Mouse (Mus musculus) liver, embryonic 15.5 days (tissue): ENCODE data around the gene Ubl5. TPM values are rescaled to one million over a fixed set of nuclear protein-coding genes. Genes with fewer than 3 reads are reported as not detected.
"Not testable (repeated sequence)": the region's sequence is repeated elsewhere in the genome, so short reads cannot be mapped to it uniquely, and the experiment has no call there.

ENCODE experiments used
- ATAC-seq: fragments of 200-750 bp; cut with Nextera tagmentation; 2 replicates; pipeline ENCODE4 v1.8.0; 2017; ENCODE audit warnings: moderate number of reproducible peaks, mild to moderate bottlenecking, moderate library complexity; ENCODE audit not compliant: insufficient read depth
- H3K27ac ChIP-seq: fragments of 300-500 bp; sonication (generic); replicated peaks from 2 replicates; pipeline ENCODE4 v1.5.1; 2015; ENCODE audit warnings: mild to moderate bottlenecking, inconsistent platforms
- H3K27me3 ChIP-seq: fragments of 300-500 bp; sonication (generic); 2 replicates; pipeline ENCODE4 v1.6.1; 2015; ENCODE audit warnings: mild to moderate bottlenecking, inconsistent platforms
- H3K36me3 ChIP-seq: fragments of 300-500 bp; sonication (generic); replicated peaks from 2 replicates; pipeline ENCODE4 v1.6.1; 2015; ENCODE audit warnings: moderate library complexity, mild to moderate bottlenecking, inconsistent platforms
- H3K4me1 ChIP-seq: fragments of 300-500 bp; sonication (generic); replicated peaks from 2 replicates; pipeline ENCODE4 v1.6.1; 2015; ENCODE audit warnings: inconsistent platforms
- H3K4me2 ChIP-seq: fragments of 300-500 bp; sonication (generic); 2 replicates; pipeline ENCODE4 v1.6.1; 2015; ENCODE audit warnings: moderate library complexity, mild to moderate bottlenecking, inconsistent platforms
- H3K4me3 ChIP-seq: fragments of 300-500 bp; sonication (generic); replicated peaks from 2 replicates; pipeline ENCODE4 v1.5.1; 2015; ENCODE audit warnings: mild to moderate bottlenecking, inconsistent platforms
- H3K9ac ChIP-seq: fragments of 300-500 bp; sonication (generic); 2 replicates; pipeline ENCODE4 v1.6.1; 2015; ENCODE audit warnings: moderate library complexity, mild to moderate bottlenecking, inconsistent platforms
- H3K9me3 ChIP-seq: fragments of 300-500 bp; sonication (generic); replicated peaks from 2 replicates; pipeline ENCODE4 v1.6.1; 2016; ENCODE audit warnings: inconsistent platforms
- WGBS: fragments of 180-500 bp; shearing (Covaris S2); methylation state at CpG from one replicate; pipeline ENCODE4 v1.1.7; 2015; ENCODE audit warnings: mixed read lengths; ENCODE audit not compliant: insufficient replicate concordance; 5-methylcytosine and 5-hydroxymethylcytosine counted together
- polyA plus RNA-seq: library from polyadenylated mRNA; unstranded; fragments of >200 nt; fragmentation: Nextera tagmentation; extraction: Ambion mirVana; gene quantifications from 2 replicates; pipeline ENCODE4 v1.2.1, GENCODE M21; 2015

Ubl5 gene
- 181 and 228 TPM in 2 replicates for polyA plus RNA-seq

- no peaks in the 10 kb centered on the region for H3K27me3 ChIP-seq
- peak within 1 kb of the TSS; percentile 77 for H3K4me3 ChIP-seq
- no peaks in the 10 kb centered on the region for H3K9me3 ChIP-seq
- H3K27ac ChIP-seq, result peak within 1 kb of the TSS; percentile 87
- H3K4me2 ChIP-seq, result peak within 1 kb of the TSS; percentile 98
- peak within 1 kb of the TSS; percentile 76 for H3K9ac ChIP-seq
- ATAC-seq, result peak; percentile 67
- 1% methylated on average over 51 of the region's 51 CpGs for WGBS
- H3K4me1 ChIP-seq, result peaks cover 54% of the 10 kb centered on the region
- H3K36me3 ChIP-seq, result peaks cover 33% of the 10 kb centered on the region
Measured at GRCm38 (mm10) chr9:20642101-20642895, at the start of gene Ubl5. Gene Ubl5, plus strand, starts transcription at chr9:20642878.

GRCm38 (mm10) chr9:20601270-20601669 lies 41.4 kb upstream of the Ubl5 start:
- no peaks in the 10 kb centered on the region for H3K36me3 ChIP-seq
- no peak overlapping the region for H3K27ac ChIP-seq
- H3K4me3 ChIP-seq, result no peak overlapping the region
- no peak for ATAC-seq
- H3K4me1 ChIP-seq, result no peaks in the 10 kb centered on the region
- H3K4me2 ChIP-seq, result no peak overlapping the region
- no peaks in the 10 kb centered on the region for H3K9me3 ChIP-seq
- WGBS, result 51% methylated on average over 6 of the region's 6 CpGs
- H3K27me3 ChIP-seq, result no peaks in the 10 kb centered on the region
- H3K9ac ChIP-seq, result no peak overlapping the region

- Histone ChIP-seq H3K4me3 (no peak overlapping the region; the same call in 1 of the 2 replicates), H3K9me3 (no peaks in the 10 kb centered on the region), H3K27me3 (no peaks in the 10 kb centered on the region), H3K27ac (no peak overlapping the region), H3K9ac (no peak overlapping the region), H3K36me3 (0 out of 2 replicates have a peak, but pooled peaks cover 4% of the 10 kb centered on the region), H3K4me1 (peaks cover 7% of the 10 kb centered on the region), H3K4me2 (no peak overlapping the region)
- ATAC-seq, result no peak
- 74% methylated on average over 1 of the region's 1 CpGs for WGBS
Measured at GRCm38 (mm10) chr9:20606269-20606668, 36.4 kb upstream of the Ubl5 start.

- Histone ChIP-seq H3K4me3 (peak overlapping the region; percentile 92), H3K36me3 (0 out of 2 replicates have a peak, but pooled peaks cover 4% of the 10 kb centered on the region), H3K9ac (peak overlapping the region; percentile 81), H3K9me3 (no peaks in the 10 kb centered on the region), H3K27me3 (no peaks in the 10 kb centered on the region), H3K4me2 (peak overlapping the region; percentile 86), H3K27ac (peak overlapping the region; percentile 91), H3K4me1 (peaks cover 7% of the 10 kb centered on the region)
- WGBS, result under 1% methylated on average over 57 of the region's 57 CpGs
- ATAC-seq, result peak; percentile 88
Measured at GRCm38 (mm10) chr9:20607100-20607974, 35.3 kb upstream of the Ubl5 start.

GRCm38 (mm10) chr9:20609831-20610464 lies 32.7 kb upstream of the Ubl5 start:
- Histone ChIP-seq H3K4me3 (no peak overlapping the region), H3K27ac (no peak overlapping the region), H3K27me3 (no peaks in the 10 kb centered on the region), H3K36me3 (0 out of 2 replicates have a peak, but pooled peaks cover 4% of the 10 kb centered on the region), H3K9ac (no peak overlapping the region), H3K9me3 (no peaks in the 10 kb centered on the region), H3K4me2 (no peak overlapping the region), H3K4me1 (peaks cover 7% of the 10 kb centered on the region)
- 59% methylated on average over 5 of the region's 5 CpGs for WGBS
- no peak for ATAC-seq

- Histone ChIP-seq H3K27me3 (no peaks in the 10 kb centered on the region), H3K4me1 (peaks cover 4% of the 10 kb centered on the region), H3K9me3 (no peaks in the 10 kb centered on the region), H3K4me3 (no peak overlapping the region), H3K9ac (no peak overlapping the region), H3K4me2 (no peak overlapping the region), H3K36me3 (0 out of 2 replicates have a peak, but pooled peaks cover 4% of the 10 kb centered on the region), H3K27ac (no peak overlapping the region)
- WGBS, result 70% methylated on average over 5 of the region's 5 CpGs
- no peak for ATAC-seq
Measured at GRCm38 (mm10) chr9:20611976-20612375, 30.7 kb upstream of the Ubl5 start.

GRCm38 (mm10) chr9:20616685-20617084 lies 26.0 kb upstream of the Ubl5 start:
- no peak for ATAC-seq
- Histone ChIP-seq H3K9me3 (no peaks in the 10 kb centered on the region), H3K27ac (no peak overlapping the region), H3K36me3 (no peaks in the 10 kb centered on the region), H3K27me3 (no peaks in the 10 kb centered on the region), H3K9ac (no peak overlapping the region), H3K4me1 (no peaks in the 10 kb centered on the region), H3K4me3 (no peak overlapping the region), H3K4me2 (no peak overlapping the region)
- WGBS, result 64% methylated on average over 2 of the region's 2 CpGs

- Histone ChIP-seq H3K4me1 (no peaks in the 10 kb centered on the region), H3K9me3 (no peaks in the 10 kb centered on the region), H3K9ac (no peak overlapping the region), H3K27ac (no peak overlapping the region), H3K4me3 (no peak overlapping the region), H3K4me2 (no peak overlapping the region), H3K36me3 (no peaks in the 10 kb centered on the region), H3K27me3 (no peaks in the 10 kb centered on the region)
- no peak for ATAC-seq
- 80% methylated on average over 2 of the region's 2 CpGs for WGBS
Measured at GRCm38 (mm10) chr9:20631332-20631731, 11.3 kb upstream of the Ubl5 start.

GRCm38 (mm10) chr9:20635676-20636075 lies 7.0 kb upstream of the Ubl5 start:
- not testable (repeated sequence) for H3K9ac ChIP-seq, H3K27ac ChIP-seq, H3K27me3 ChIP-seq, H3K4me3 ChIP-seq, H3K4me1 ChIP-seq, H3K9me3 ChIP-seq, H3K4me2 ChIP-seq, ATAC-seq
- H3K36me3 ChIP-seq, result peaks cover 21% of the 10 kb centered on the region
- WGBS, result 76% methylated on average over 8 of the region's 8 CpGs

GRCm38 (mm10) chr9:20636256-20636655 lies 6.4 kb upstream of the Ubl5 start:
- ATAC-seq, result peak; percentile 23; the same call in 1 of the 2 replicates
- H3K4me2 ChIP-seq, result no peak overlapping the region
- no peak overlapping the region for H3K27ac ChIP-seq
- H3K27me3 ChIP-seq, result no peaks in the 10 kb centered on the region
- peaks cover 7% of the 10 kb centered on the region for H3K4me1 ChIP-seq
- WGBS, result 70% methylated on average over 3 of the region's 3 CpGs
- H3K9ac ChIP-seq, result no peak overlapping the region
- no peak overlapping the region for H3K4me3 ChIP-seq
- no peaks in the 10 kb centered on the region for H3K9me3 ChIP-seq
- H3K36me3 ChIP-seq, result peaks cover 21% of the 10 kb centered on the region

GRCm38 (mm10) chr9:20636790-20637189 lies 5.9 kb upstream of the Ubl5 start:
- H3K9me3 ChIP-seq, result no peaks in the 10 kb centered on the region
- H3K4me2 ChIP-seq, result no peak overlapping the region
- ATAC-seq, result no peak
- 73% methylated on average over 2 of the region's 2 CpGs for WGBS
- no peak overlapping the region for H3K4me3 ChIP-seq
- H3K9ac ChIP-seq, result no peak overlapping the region
- H3K4me1 ChIP-seq, result peaks cover 12% of the 10 kb centered on the region
- peaks cover 21% of the 10 kb centered on the region for H3K36me3 ChIP-seq
- H3K27ac ChIP-seq, result no peak overlapping the region
- H3K27me3 ChIP-seq, result no peaks in the 10 kb centered on the region
